17 mouse cellular contexts compared by ENCODE assay signal in the genomic region with DNA sequence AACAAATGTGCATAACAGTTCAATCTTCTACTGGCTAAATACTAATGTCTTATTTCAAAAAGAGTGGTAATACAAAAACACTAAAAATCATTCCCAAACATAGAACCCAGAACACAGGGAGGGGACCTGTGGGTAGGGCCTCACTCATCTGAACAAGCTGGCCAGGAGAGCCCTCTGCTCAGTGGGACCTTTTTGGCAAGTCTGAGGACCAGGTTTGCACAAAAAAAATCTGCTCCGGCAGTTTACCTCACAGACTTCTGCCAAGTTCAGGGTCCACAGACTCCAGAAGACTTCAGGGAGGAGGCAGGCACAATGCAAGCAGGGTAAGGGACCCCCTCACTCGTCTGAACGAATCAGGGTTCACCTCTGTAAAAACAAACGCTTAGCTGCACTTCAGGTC. TPM values are rescaled to one million over a fixed set of nuclear protein-coding genes. Genes with fewer than 3 reads are reported as not detected.
"Had no signal": no experiment of that assay in that cellular context is flagged by ENCODE, and none has a peak within 500 bp of the region (broad histone marks: within the 10 kb centered on the region; RNA-seq: fewer than 3 reads in every experiment).

No protein-coding gene starts in this region.

- H3K4me3 ChIP-seq: lung, embryonic 15.5 days; megakaryocyte, embryonic 14.5 days; midbrain, embryonic 13.5 days; midbrain, embryonic 15.5 days; neural tube, embryonic 12.5 days; stomach, embryonic 15.5 days had no signal

- H3K9ac ChIP-seq: liver, postnatal 0 days; lung, embryonic 15.5 days; midbrain, embryonic 13.5 days; midbrain, embryonic 15.5 days; neural tube, embryonic 12.5 days; stomach, embryonic 15.5 days had no signal

- H3K36me3 ChIP-seq: lung, embryonic 15.5 days; midbrain, embryonic 13.5 days; midbrain, embryonic 15.5 days; neural tube, embryonic 12.5 days; stomach, embryonic 15.5 days had no signal

- H3K4me1 ChIP-seq: megakaryocyte, embryonic 14.5 days; midbrain, embryonic 13.5 days; midbrain, embryonic 15.5 days; neural tube, embryonic 12.5 days had no signal

- H3K27ac ChIP-seq: lung, embryonic 15.5 days; macrophage; midbrain, embryonic 13.5 days; midbrain, embryonic 15.5 days; neural tube, embryonic 12.5 days; stomach, embryonic 15.5 days had no signal

- H3K27me3 ChIP-seq: lung, embryonic 15.5 days; midbrain, embryonic 13.5 days; midbrain, embryonic 15.5 days; neural tube, embryonic 12.5 days; stomach, embryonic 15.5 days had no signal

- ATAC-seq: liver, postnatal 0 days; lung, postnatal 0 days; midbrain, embryonic 13.5 days; midbrain, embryonic 15.5 days had no signal

- H3K9me3 ChIP-seq: lung, embryonic 15.5 days; midbrain, embryonic 13.5 days; midbrain, embryonic 15.5 days; neural tube, embryonic 12.5 days; stomach, embryonic 15.5 days had no signal

- H3K4me2 ChIP-seq: lung, embryonic 15.5 days; midbrain, embryonic 11.5 days; midbrain, embryonic 13.5 days; midbrain, embryonic 15.5 days; neural tube, embryonic 12.5 days; stomach, embryonic 15.5 days had no signal

- DNase-seq: liver, postnatal 0 days; lung, adult 2 months; lung, postnatal 14 days; lung, postnatal 36 days; right cerebral cortex, postnatal 14 days; thymus, adult 18-20 months; thymus, postnatal 14 days; thymus, postnatal 36 days had no signal

RNA-seq across cellular contexts. Expression of a gene that starts 42.9 kb away (rescaled TPM):
- polyA plus RNA-seq: macrophage had no signal
